Mouse (Mus musculus) liver, embryonic 13.5 days (tissue): Measurements from ENCODE around the gene Wdfy2. TPM values are rescaled to one million over a fixed set of nuclear protein-coding genes. Genes with fewer than 3 reads are reported as not detected.

Experiments
- ATAC-seq: fragments of 200-750 bp; cut with Nextera tagmentation; 2 replicates; pipeline ENCODE4 v1.8.0; 2017; ENCODE audit warnings: low read depth, mild to moderate bottlenecking, moderate number of reproducible peaks, moderate library complexity
- DNase-seq: peaks from one replicate; pipeline ENCODE4 v3.0.0; 2022
- H3K27ac ChIP-seq: fragments of 300-500 bp; sonication (generic); 2 replicates; pipeline ENCODE4 v1.5.1; 2015; ENCODE audit warnings: moderate library complexity, mild to moderate bottlenecking, inconsistent platforms
- H3K27me3 ChIP-seq: fragments of 300-500 bp; sonication (generic); 2 replicates; pipeline ENCODE4 v1.6.1; 2015; ENCODE audit warnings: mild to moderate bottlenecking, inconsistent platforms
- H3K36me3 ChIP-seq: fragments of 300-500 bp; sonication (generic); 2 replicates; pipeline ENCODE4 v1.6.1; 2015; ENCODE audit warnings: mild to moderate bottlenecking, inconsistent platforms
- H3K4me1 ChIP-seq: fragments of 300-500 bp; sonication (generic); replicated peaks from 2 replicates; pipeline ENCODE4 v1.6.1; 2015; ENCODE audit warnings: inconsistent platforms
- H3K4me2 ChIP-seq: fragments of 300-500 bp; sonication (generic); 2 replicates; pipeline ENCODE4 v1.6.1; 2015; ENCODE audit warnings: inconsistent platforms, mild to moderate bottlenecking, moderate library complexity
- H3K4me3 ChIP-seq: fragments of 300-500 bp; sonication (generic); replicated peaks from 2 replicates; pipeline ENCODE4 v1.5.1; 2015; ENCODE audit warnings: mild to moderate bottlenecking, inconsistent platforms
- H3K9ac ChIP-seq: fragments of 300-500 bp; sonication (generic); 2 replicates; pipeline ENCODE4 v1.6.1; 2015; ENCODE audit warnings: mild to moderate bottlenecking, inconsistent platforms
- H3K9me3 ChIP-seq: fragments of 300-500 bp; sonication (generic); replicated peaks from 2 replicates; pipeline ENCODE4 v1.6.1; 2016; ENCODE audit warnings: inconsistent platforms
- WGBS: fragments of 180-500 bp; shearing (Covaris S2); methylation state at CpG from one replicate; pipeline ENCODE4 v1.1.7; 2015; ENCODE audit not compliant: insufficient replicate concordance; 5-methylcytosine and 5-hydroxymethylcytosine counted together
- polyA plus RNA-seq: library from polyadenylated mRNA; unstranded; fragments of >200 nt; fragmentation: Nextera tagmentation; extraction: Ambion mirVana; gene quantifications from 2 replicates; pipeline ENCODE4 v1.2.1, GENCODE M21; 2015

The Wdfy2 gene
- polyA plus RNA-seq, 1 experiment from 2014 or later = 1.9 TPM

DNA sequence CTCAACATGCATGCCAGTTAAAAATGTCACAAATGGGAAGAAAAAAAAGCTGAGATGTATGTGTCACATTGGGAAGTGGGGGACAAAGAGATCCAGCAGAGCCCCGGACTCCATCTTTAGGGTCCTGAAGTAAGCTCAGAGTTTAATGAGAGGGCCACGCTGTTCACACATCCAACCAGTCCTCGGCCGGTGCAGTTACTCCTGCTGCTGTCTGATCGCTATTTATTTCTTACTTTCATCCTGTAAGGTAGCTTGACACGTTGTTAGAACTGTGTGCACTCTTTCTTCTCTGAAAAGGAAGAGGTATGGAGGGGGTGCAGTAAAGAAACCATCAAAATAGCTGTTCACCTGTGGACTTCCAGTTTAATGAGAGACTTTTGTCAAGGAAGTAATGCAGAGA is 60.6 kb downstream of the Wdfy2 start:
- no peaks in the 10 kb centered on the region for H3K36me3 ChIP-seq
- peaks cover 4% of the 10 kb centered on the region for H3K4me1 ChIP-seq
- no peaks in the 10 kb centered on the region for H3K27me3 ChIP-seq
- H3K9me3 ChIP-seq = no peaks in the 10 kb centered on the region
- WGBS = 74% methylated on average over 6 of the region's 6 CpGs
- DNase-seq (no peak), ATAC-seq (no peak)
- H3K4me3 ChIP-seq = no peak overlapping the region
- H3K9ac ChIP-seq = no peak overlapping the region
- no peak overlapping the region for H3K27ac ChIP-seq
- no peak overlapping the region for H3K4me2 ChIP-seq

DNA sequence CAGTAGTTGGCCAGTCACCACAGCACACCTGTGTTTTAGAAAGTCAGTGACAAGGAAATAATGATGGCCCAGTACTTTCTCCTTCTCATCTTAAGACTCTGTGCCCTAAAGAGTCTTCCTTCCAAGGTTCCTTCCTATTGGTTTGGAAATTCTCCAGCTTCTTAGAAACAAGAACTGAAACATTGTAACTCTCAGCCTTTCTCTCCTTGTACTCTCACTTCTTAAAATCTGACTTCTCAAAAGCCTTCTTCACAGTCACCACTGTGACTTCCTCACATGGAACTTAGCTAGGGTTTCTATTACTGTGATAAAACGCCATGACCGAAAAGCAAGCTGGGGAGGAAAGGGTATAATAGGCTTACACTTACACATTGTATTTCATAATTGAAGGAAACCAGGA is 70.4 kb downstream of the Wdfy2 start:
- no peaks in the 10 kb centered on the region for H3K36me3 ChIP-seq
- no peak overlapping the region for H3K4me2 ChIP-seq
- ATAC-seq (no peak), DNase-seq (no peak)
- no peaks in the 10 kb centered on the region for H3K9me3 ChIP-seq
- WGBS = 63% methylated on average over 2 of the region's 2 CpGs
- H3K4me1 ChIP-seq = peaks cover 4% of the 10 kb centered on the region; the same call in 1 of the 2 replicates
- no peaks in the 10 kb centered on the region for H3K27me3 ChIP-seq
- no peak overlapping the region for H3K4me3 ChIP-seq
- H3K27ac ChIP-seq = no peak overlapping the region
- H3K9ac ChIP-seq = no peak overlapping the region

DNA sequence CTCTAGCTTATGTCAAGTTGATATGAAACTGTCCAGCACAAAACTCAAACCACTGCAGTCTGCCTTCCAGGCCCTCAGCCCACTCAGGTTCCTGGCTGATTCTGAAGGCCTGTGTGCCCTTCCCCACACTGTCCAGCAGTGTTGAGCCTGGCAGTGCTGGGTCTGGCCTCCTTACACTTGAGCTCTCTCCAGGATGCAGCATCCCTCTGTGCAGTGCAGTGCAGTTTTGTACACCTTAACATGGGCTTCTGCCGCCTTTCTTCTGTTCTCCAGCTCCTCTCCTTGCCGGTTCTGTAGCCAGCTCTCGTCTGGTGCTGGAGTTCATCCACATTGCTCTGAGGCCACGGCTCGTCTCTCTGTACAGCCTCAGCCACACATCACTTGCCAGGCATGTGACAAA is 71.1 kb downstream of the Wdfy2 start:
- Histone ChIP-seq H3K9ac (no peak overlapping the region), H3K4me3 (no peak overlapping the region)
- WGBS = 75% methylated on average over 5 of the region's 5 CpGs

DNA sequence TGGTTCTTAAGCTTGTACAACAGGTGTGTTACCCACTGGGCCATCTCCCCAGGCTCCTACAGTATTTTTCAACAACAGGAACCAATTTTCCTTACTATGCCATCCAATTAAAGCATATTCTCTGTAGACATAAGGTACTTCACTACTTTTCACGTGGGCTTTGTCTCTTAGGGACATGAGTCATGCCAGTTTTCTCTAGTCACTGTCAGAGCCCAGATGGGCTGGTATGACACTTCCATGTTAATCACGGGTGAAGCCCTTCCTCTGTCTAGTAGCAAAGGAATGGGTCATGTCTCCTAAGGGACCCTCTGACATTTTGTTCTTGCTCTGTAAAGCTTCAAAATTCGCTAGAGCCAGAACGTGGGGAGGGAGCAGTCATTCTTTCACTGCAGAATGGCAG is 73.4 kb downstream of the Wdfy2 start:
- ATAC-seq = no peak
- no peaks in the 10 kb centered on the region for H3K27me3 ChIP-seq
- WGBS = 55% methylated on average over 4 of the region's 4 CpGs
- H3K36me3 ChIP-seq = no peaks in the 10 kb centered on the region
- no peak for DNase-seq
- H3K9ac ChIP-seq = no peak overlapping the region
- no peak overlapping the region for H3K27ac ChIP-seq
- no peaks in the 10 kb centered on the region for H3K9me3 ChIP-seq
- H3K4me2 ChIP-seq = no peak overlapping the region
- no peak overlapping the region for H3K4me3 ChIP-seq
- H3K4me1 ChIP-seq = peaks cover 4% of the 10 kb centered on the region; the same call in 1 of the 2 replicates

More for the DNA sequence above, 71.1 kb downstream of the Wdfy2 start:
- H3K4me1 ChIP-seq = peaks cover 4% of the 10 kb centered on the region; the same call in 1 of the 2 replicates
- no peak overlapping the region for H3K4me2 ChIP-seq
- no peaks in the 10 kb centered on the region for H3K9me3 ChIP-seq
- no peak overlapping the region for H3K27ac ChIP-seq
- H3K27me3 ChIP-seq = no peaks in the 10 kb centered on the region
- DNase-seq (no peak), ATAC-seq (no peak)
- H3K36me3 ChIP-seq = no peaks in the 10 kb centered on the region

DNA sequence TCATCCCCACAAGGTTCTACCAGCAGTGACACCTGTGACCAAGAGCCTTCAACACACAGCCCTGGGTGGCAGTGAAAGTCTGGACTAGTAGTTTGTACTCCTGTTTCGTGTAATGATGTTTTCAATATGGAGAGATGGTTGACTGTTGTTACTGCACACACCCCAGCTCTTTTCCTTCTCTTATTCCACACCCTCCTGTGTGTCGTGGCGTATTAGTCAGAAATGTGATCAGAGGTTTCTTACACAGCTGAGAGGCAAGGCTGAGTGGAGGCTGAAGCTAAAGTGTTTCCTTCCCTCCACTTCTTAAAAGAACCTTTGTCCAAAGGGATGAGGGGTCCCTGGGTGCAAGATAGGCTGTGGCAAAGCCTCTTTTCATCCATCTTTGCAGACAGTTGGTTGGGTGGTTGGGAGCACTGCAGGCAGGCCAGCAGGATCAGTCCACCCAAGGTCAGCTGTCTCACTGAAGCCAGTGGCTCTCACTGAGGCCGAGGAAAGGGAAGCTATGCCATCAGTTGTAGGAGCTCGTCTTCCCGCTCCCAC is 77.7 kb downstream of the Wdfy2 start:
- DNase-seq (no peak), ATAC-seq (no peak)
- Histone ChIP-seq H3K27ac (no peak overlapping the region), H3K9ac (no peak overlapping the region), H3K36me3 (no peaks in the 10 kb centered on the region), H3K4me2 (no peak overlapping the region), H3K4me3 (no peak overlapping the region), H3K27me3 (no peaks in the 10 kb centered on the region), H3K9me3 (no peaks in the 10 kb centered on the region), H3K4me1 (no peaks in the 10 kb centered on the region)
- 70% methylated on average over 6 of the region's 6 CpGs for WGBS

DNA sequence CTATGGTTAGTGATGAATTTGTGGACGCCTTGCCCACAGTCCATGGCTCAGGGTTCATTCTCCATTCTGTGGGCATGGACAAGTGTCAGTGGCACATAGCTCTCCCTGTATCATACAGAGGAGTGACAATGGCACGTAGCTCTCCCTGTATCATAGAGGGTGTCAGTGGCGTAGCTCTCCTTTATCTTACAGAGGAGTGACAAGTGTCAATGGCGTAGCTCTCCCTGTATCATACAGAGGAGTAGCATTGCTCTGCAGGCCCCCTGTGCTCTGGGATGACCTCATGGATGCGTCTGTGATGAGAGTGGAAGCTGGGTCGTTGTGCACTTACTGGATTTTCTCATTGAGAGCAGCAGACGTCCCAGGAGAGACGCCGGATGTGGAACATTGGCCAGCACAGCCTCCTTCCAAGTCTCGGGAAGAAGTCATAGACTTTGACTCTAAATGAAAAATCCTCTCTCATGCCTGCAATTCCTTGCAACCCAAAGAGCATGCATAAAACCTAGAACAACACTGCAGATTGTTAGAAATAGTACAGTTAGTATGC is 79.1 kb downstream of the Wdfy2 start:
- Histone ChIP-seq H3K4me1 (no peaks in the 10 kb centered on the region), H3K9me3 (no peaks in the 10 kb centered on the region), H3K4me2 (no peak overlapping the region), H3K4me3 (no peak overlapping the region), H3K36me3 (no peaks in the 10 kb centered on the region), H3K27ac (no peak overlapping the region), H3K27me3 (no peaks in the 10 kb centered on the region), H3K9ac (no peak overlapping the region)
- no peak for ATAC-seq
- DNase-seq = no peak
- 72% methylated on average over 10 of the region's 10 CpGs for WGBS

DNA sequence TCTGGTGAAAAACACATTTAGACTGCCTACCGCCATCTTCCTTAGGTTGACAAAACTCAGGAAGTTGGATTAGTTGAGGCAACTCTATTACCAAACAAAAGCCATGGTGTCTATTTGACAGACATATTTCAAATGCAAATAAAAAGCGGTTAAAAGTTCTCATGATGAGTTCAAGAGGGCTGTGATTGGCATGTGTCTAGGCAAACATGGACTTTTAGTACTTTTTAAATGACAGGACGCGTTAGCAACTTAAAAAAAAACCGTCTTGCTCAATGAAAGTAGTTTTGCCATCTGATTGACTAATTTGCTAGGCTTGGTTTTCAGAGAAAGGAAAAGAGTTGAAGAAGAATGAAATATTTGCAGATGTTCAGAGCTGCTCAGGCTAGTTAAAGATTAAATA is 83.9 kb downstream of the Wdfy2 start:
- Histone ChIP-seq H3K9ac (no peak overlapping the region), H3K4me1 (no peaks in the 10 kb centered on the region), H3K27ac (no peak overlapping the region), H3K27me3 (no peaks in the 10 kb centered on the region), H3K9me3 (no peaks in the 10 kb centered on the region), H3K4me3 (no peak overlapping the region), H3K36me3 (no peaks in the 10 kb centered on the region), H3K4me2 (no peak overlapping the region)
- WGBS = 73% methylated on average over 5 of the region's 5 CpGs
- DNase-seq (no peak), ATAC-seq (no peak)

DNA sequence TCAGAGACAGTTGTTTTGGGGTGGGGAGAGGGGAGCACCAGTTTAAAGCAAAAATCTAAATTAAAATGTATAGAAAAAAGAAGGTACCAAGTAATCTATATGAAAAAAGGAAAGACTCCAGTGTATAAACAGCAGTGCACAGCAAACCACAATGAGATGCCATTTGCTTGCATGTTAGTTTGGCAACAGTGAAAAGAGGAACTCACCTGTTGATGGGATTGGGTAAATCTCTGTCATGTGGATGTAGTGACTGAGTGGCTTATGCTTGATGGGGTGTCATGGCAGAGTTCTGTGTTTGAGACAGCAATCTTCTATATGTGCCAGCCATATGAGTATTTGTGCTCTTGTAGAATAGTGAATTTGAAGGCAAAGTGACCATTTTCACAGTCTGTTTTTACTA is 85.2 kb downstream of the Wdfy2 start:
- DNase-seq = no peak
- Histone ChIP-seq H3K4me2 (no peak overlapping the region), H3K9ac (no peak overlapping the region), H3K36me3 (no peaks in the 10 kb centered on the region), H3K27ac (no peak overlapping the region), H3K4me1 (no peaks in the 10 kb centered on the region), H3K27me3 (no peaks in the 10 kb centered on the region), H3K4me3 (no peak overlapping the region), H3K9me3 (no peaks in the 10 kb centered on the region)
- ATAC-seq = no peak

DNA sequence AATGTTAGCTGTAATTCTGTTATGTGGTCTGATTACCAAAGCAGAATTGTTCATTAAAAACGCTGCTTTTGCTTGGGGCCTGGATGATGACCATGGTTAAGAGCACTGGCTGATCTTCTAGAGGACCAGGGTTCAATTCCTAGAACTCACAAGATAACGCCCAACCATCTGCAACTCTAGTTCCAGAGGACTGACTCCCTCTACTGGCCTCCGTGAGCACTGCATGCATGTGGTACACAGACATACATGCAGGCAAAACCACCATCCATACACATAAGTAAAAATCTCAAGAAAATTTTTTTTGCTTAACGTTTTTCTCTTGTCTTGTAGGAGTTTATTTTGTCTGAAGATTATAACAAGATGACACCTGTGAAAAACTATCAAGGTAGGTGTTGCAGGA is 87.3 kb downstream of the Wdfy2 start:
- no peaks in the 10 kb centered on the region for H3K4me1 ChIP-seq
- H3K9ac ChIP-seq = no peak overlapping the region
- no peaks in the 10 kb centered on the region for H3K9me3 ChIP-seq
- no peak overlapping the region for H3K4me2 ChIP-seq
- WGBS = 62% methylated on average over 4 of the region's 4 CpGs
- H3K27me3 ChIP-seq = no peaks in the 10 kb centered on the region
- no peak for ATAC-seq
- no peak overlapping the region for H3K4me3 ChIP-seq
- no peaks in the 10 kb centered on the region for H3K36me3 ChIP-seq
- no peak overlapping the region for H3K27ac ChIP-seq
- no peak for DNase-seq

DNA sequence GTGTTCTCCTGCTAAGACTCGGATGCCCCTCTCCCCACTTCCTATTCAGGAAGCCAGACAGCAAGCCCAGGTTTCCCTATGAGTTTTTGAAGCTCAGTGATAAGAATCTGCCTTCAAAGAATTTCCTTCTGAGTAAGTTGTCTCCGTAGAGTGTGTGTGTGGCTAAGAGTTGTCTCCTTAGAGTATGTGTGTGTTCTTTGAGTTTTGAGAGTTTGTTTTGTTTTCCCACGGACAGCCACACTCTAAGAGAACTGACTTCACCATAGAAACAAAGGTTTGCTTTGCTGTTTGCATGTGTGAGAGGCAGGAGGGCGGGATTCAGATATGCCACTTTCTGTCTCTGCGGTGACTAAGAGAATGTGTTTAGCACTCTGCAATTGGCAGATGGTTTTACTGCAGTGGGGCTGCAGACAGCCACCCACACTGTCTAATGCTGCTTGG is 90.6 kb downstream of the Wdfy2 start:
- DNase-seq = no peak
- WGBS = 36% methylated on average over 5 of the region's 5 CpGs
- no peak for ATAC-seq

DNA sequence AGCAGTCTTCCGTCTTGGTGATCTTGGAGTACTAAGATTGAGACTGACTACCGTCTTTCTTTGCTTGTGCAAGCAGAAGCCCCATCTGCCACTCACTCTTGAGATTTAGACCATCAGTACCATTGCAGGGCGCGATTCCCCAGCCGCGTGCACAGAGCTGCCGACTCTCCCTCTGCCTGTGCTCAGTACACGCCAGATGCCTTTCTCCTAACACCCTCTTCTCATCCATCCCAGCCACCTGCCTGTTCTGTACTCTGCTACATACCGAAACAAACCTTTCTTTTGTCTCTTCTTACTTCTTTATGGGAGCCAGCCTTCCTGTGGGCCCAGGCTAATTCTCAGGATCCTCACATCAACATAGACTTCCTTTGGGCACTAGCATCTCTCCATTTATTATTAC is 97.9 kb downstream of the Wdfy2 start:
- H3K27ac ChIP-seq = no peak overlapping the region
- DNase-seq (no peak), ATAC-seq (no peak)
- 0 out of 2 replicates have a peak, but pooled peaks cover 3% of the 10 kb centered on the region for H3K9me3 ChIP-seq
- H3K4me3 ChIP-seq = no peak overlapping the region
- H3K27me3 ChIP-seq = no peaks in the 10 kb centered on the region
- no peak overlapping the region for H3K4me2 ChIP-seq
- H3K36me3 ChIP-seq = peaks cover 6% of the 10 kb centered on the region
- no peak overlapping the region for H3K9ac ChIP-seq
- H3K4me1 ChIP-seq = no peaks in the 10 kb centered on the region
- 81% methylated on average over 9 of the region's 9 CpGs for WGBS

More for the DNA sequence above, 90.6 kb downstream of the Wdfy2 start:
- no peaks in the 10 kb centered on the region for H3K36me3 ChIP-seq
- no peak overlapping the region for H3K4me3 ChIP-seq
- no peaks in the 10 kb centered on the region for H3K4me1 ChIP-seq
- H3K27me3 ChIP-seq = no peaks in the 10 kb centered on the region
- no peak overlapping the region for H3K9ac ChIP-seq
- no peaks in the 10 kb centered on the region for H3K9me3 ChIP-seq
- H3K4me2 ChIP-seq = no peak overlapping the region
- no peak overlapping the region for H3K27ac ChIP-seq

DNA sequence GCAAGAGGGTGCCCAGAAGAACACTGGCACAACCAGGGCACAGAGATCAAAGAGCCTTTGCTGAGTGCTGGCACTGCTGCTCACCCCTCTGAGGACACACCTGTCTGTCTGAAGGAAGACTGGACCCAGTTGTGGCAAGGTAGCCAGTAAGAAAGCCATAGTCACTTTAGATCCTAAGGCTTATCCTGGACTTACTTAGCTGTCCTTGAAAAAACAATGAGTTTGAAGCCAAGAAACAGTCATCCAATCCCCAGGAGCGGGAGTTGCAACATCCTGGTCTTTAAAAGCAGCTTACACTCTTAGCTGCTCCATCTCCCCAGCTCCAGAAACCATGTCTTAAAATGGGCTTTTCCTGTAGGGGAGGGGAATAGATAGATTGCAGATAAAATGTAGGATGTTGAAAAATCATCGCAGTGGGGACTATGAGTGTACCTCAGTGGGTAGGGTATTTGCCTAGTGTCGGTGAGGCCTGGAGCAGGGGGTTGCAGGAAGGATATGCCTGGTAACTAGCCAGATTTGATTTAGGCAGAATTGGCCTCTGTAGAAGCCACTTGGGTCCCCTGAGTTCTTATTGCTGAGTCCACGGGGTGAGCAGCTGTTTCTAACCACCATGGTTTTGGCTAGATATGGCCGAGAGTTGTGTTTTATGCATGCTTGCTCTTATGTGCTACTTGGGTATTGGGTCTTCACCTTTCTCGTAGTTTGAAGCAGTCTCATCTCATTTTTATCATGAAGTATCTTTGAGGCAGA is 99.3 kb downstream of the Wdfy2 start:
- Histone ChIP-seq H3K4me2 (no peak overlapping the region), H3K9ac (no peak overlapping the region), H3K4me3 (no peak overlapping the region), H3K36me3 (peaks cover 6% of the 10 kb centered on the region), H3K27me3 (no peaks in the 10 kb centered on the region), H3K4me1 (no peaks in the 10 kb centered on the region), H3K9me3 (0 out of 2 replicates have a peak, but pooled peaks cover 3% of the 10 kb centered on the region), H3K27ac (no peak overlapping the region)
- no peak for DNase-seq
- no peak for ATAC-seq
- 76% methylated on average over 6 of the region's 6 CpGs for WGBS
